Mouse (Mus musculus) gastrocnemius, postnatal 10 days (tissue): ENCODE measurements around the gene Ugt3a2. TPM values are rescaled to one million over a fixed set of nuclear protein-coding genes. Genes with fewer than 3 reads are reported as not detected.
A peak's percentile ranks its signal among the peaks of the same experiment; 100 is the strongest.

Source experiments
- DNase-seq: peaks from one replicate; pipeline ENCODE4 v3.0.0; 2021; ENCODE audit warnings: mixed read lengths
- long read RNA-seq, 2 experiments: library from polyadenylated mRNA; stranded (forward); transcript quantifications; one replicate each; pipeline ENCODE4 v2.0.0; 2021
- total RNA-seq, 2 experiments: library from RNA; stranded (reverse); gene quantifications; 2 replicates each; pipeline ENCODE4 v1.2.3; 2021

The Ugt3a2 gene
- total RNA-seq, result not detected
- long read RNA-seq, experiment 1, result 0 reads
- long read RNA-seq, experiment 2, result 0 reads

DNA sequence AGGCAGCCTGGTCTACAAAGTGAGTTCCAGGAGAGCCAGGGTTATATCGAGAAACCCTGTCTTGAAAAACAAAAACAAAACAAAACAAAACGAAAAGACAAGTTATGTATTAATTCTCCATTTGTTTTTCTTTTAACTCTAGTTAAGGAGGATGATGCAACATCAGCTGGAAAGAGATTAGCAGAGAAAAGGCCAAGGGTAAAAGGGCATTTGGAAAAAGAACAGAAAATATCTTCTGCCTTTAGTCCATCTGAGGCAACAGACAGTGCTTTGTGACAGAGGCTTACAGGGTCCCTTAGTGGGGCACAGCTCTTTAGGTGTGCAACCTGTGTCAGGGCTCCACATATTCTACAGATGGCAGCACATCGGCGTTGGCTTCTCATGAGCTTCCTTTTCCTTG, at the start of gene Ugt3a2:
Gene Ugt3a2 (plus strand): TSS at position 210 of the 400 bp plus-strand sequence.
- no peak for DNase-seq

DNA sequence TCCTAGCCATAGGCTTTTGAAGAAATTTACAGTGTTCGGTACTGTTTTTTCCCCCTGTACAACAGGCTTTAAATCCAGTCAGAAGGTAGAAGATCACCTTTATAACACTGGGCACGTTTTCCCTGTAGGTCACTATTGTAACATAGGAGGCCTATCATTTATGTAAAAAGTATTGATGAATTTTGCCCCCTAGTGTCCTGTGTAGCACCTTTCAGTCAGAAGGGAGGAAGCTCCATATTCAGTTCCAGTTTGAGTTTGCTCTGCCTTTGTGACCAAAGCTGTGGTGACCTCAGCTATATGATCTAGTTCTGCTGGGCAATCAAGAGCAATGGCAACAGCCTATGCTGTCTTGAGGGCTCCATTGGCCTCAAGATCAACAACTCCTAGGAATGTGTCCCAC, 45.7 kb upstream of the Ugt3a2 start:
- no peak for DNase-seq

DNA sequence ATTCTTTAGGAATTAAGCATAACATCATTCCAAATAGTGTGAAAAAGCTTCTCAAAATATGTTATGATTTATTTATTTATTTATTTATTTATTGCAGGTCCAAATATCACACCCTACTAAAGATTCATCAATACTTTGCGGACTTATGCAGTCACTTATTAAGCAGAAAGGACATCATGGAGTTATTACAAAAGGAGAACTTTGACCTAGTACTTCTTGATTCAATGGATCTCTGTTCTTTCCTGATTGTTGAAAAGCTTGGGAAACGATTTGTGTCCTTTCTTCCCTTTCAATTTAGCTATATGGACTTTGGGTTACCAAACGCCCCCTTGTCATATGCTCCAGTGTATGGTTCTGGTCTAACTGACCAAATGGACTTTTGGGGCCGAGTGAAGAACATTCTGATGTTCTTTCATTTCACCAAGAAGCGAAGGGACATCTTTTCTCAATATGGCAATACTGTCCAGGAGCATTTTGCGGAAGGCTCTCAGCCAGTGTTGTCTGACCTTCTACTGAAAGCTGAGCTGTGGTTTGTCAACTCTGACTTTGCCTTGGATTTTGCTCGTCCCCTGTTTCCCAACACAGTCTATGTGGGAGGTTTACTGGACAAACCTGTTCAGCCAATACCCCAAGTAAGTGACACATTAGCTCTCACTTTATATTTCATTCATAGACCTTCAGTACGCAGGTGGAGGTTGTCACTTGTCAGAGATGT, 29.2 kb upstream of the Ugt3a2 start:
- no peak for DNase-seq

DNA sequence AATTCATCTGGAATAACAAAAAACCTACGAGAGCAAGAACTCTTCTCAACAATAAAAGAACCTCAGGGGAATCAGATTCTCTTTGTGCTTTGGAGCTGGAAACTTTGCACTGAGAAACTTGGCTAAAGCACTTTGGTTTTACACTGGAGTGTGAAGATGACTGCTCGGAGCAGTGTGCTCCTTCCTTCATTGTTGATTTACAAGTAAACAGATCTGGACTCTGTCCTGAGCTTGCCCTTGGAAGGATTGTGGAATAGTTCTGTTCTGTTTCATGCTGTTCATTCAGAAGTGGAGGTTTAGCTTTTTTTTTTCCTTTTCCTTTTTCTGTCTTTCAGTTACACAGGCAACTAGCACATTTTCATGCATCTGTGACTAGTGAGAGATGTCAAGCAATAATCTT, 754 bp upstream of the Ugt3a2 start:
- no peak for DNase-seq

DNA sequence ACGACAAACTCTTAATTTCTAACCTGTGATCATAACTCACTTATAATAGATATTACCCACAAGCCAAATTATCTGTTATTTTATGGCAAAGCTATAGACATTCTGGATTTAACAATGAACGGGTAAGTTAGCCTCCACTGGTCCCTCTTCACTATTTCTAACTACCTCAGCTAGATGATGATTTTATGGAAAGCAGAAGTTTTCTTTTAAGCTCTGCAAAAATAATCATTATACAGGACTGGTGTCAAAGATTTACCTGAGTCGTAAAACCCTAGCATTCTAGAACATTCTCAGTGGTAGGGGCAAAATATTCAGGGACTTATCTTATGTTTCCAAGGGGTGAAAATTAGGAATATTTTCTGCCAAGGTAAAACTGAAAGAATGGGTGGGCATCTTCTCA, 1.3 kb downstream of the Ugt3a2 start:
- DNase-seq, result no peak

DNA sequence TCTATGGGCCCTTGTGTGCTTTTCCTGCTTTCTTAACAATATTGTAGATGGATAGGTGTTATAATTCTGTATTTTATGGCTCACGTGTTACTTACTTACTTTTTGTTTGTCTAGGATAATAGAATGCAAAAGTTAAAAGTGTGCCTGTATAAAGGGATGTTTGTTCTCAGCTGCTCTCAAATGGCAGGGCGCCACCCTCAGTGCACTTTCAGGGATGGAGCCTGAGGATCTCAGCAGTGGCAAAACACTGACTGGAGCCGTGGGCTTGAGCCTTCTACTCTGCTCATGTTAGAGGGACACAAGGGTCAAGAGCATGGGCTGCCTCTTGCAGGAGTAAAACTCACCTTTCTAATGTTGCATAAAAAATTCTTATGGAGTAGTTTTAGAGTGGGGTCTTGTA, 1.7 kb downstream of the Ugt3a2 start:
- DNase-seq, result no peak

DNA sequence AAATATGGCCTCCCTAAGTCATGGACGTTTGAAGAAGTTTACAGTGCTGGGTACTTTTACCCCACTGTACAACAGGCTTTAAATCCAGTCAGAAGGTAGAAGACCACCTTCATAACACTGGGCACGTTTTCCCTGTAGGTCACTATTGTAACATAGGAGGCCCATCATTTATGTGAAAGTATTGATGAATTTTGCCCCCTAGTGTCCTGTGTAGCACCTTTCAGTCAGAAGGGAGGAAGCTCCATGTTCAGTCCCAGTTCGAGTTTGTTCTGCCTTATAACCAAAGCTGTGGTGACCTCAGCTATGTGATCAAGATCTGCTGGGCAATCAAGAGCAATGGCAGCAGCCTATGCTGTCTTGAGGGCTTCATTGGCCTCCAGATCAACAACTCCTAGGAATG, 13.4 kb downstream of the Ugt3a2 start:
- no peak for DNase-seq

DNA sequence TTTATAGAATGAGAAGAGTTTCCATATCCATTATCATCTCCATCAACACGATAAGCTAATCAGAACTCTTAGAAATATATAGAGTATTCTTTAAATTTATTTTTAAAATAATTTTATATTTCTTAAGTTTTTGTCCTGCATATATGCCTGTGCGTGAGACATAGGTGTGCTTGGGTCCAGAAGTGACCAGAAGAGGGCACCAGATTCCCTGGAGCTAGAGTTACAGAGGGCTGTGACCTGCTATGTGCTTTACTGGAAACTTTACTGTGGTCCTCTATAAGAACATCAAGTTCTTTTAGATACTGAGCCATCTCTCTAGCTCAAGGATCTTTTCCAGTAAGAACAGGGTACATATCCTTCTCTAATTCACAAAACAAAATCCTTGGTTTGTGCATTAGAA, 27.5 kb downstream of the Ugt3a2 start:
- DNase-seq, result no peak

DNA sequence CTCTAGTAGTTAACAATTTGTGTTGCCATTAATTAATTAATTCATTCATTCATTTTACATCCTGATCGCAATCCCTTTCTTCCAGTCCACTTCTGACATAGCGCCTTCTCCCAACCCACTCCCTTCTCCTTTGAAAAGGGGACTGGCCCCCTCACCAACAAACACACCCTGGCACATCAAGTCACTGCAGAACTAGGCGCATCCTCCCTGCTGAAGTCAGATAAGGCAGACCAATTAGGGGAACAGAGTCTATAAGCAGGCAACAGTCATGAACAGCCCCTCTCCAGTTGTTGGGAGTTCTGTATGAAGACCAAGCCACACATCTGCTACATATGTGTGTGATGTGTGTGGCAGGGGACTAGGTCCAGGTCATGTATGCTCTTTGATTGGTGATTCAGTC, 33.4 kb downstream of the Ugt3a2 start:
- DNase-seq, result no peak

DNA sequence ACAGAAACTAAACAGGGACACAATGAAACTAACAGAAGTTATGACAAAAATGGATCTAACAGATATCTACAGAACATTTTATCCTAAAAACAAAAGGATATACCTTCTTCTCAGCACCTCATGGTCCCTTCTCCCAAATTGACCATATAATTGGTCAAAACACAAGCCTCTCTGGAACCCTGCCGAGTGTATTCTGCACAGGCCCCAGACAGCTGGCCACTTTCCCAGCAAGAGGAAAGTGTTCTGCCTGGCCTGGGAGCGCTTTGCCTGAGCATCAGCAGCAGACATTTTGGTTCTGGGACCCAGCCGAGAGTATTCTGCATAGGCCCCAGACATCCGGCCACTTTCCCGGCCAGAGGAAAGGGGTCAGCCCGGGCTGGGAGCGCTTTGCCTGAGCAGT, 40.9 kb downstream of the Ugt3a2 start:
- peak; percentile 19 for DNase-seq

DNA sequence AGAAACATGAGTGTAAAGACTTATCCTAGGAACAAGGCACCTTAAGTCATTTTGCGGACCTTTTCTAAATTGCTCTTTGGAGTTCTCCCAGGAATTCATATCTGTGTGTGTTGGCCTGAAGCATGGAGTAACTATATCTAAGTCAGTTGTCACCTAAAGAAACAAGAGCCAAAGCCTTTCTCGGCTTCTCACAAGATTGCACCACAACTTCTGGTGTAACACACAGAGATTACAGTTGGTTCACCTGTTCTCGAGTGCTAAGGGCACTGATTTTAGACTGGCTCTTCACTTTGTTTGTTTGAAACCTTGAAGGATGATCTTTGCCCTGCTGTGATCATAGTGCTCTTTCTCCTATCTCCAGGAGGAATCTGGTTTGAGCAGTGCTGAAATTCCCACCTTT, 74.1 kb downstream of the Ugt3a2 start:
- no peak for DNase-seq

Other genes starting within 250 kb of the Ugt3a2 start
- 10 to 100 TPM; 16.6 to 16.7 TPM for gene Lmbrd2, start 195.0 kb upstream of the Ugt3a2 start, total RNA-seq
- gene Skp2, start 180.1 kb upstream of the Ugt3a2 start, total RNA-seq, result 1 to 10 TPM; 5.5 to 8.5 TPM
- gene Ugt3a1, start 58.7 kb upstream of the Ugt3a2 start, total RNA-seq, result not detected
- gene Capsl, start 100.5 kb downstream of the Ugt3a2 start, total RNA-seq, result not detected
- gene Il7r, start 194.6 kb downstream of the Ugt3a2 start, total RNA-seq, result under 1 TPM; 0.12 to 0.72 TPM